Mouse (Mus musculus) A20 (cell line): ENCODE data around the gene 4933415F23Rik.
"Not testable (repeated sequence)": the region's sequence is repeated elsewhere in the genome, so short reads cannot be mapped to it uniquely, and the experiment has no call there.

Experiments used
- DNase-seq: peaks from one replicate; pipeline ENCODE4 v3.0.0-alpha.2; 2011; ENCODE audit warnings: low read depth, low spot score

The 4933415F23Rik gene

GRCm38 (mm10) chr1:23102021-23102420 lies at the start of gene 4933415F23Rik:
4933415F23Rik (minus strand) TSS chr1:23102253.
- DNase-seq: no peak

GRCm38 (mm10) chr1:23151722-23152121 lies 49.7 kb upstream of the 4933415F23Rik start:
- DNase-seq: no peak

- DNase-seq: no peak
Observed at GRCm38 (mm10) chr1:23146198-23146873, 44.3 kb upstream of the 4933415F23Rik start.

DNA sequence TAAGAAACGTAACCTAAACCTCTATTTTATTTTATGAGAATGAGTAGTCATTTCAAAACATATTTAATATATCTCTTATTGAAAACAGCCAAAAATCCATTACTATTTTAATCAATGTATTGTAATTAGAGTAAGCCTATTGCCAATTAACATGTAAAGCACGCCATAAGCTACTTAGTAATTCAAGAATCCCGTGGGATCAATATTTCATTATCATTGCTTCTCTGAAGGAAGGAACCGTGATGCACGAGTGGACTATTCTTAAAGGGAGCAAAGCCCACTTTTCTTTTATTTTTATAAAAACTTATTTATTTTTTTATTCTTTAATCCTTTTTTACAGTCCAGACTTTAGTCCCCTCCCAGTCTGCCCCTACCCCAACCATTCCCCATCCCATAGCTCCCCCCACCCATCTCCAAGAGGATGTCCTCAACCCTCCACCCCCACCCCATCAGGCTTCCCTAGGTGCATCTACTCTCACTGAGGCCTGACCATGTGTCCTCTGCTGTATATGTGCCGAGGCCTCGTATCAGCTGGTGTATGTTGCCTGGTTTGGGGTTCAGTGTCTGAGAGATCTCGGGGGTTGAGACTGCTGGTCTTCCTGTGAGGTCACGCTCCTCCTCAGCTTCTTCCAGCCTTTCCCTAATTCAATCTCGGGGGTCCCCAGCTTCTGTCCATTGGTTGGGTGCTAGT lies 39.2 kb upstream of the 4933415F23Rik start:
- no peak for DNase-seq

- not testable (repeated sequence) for DNase-seq
Observed at GRCm38 (mm10) chr1:23140530-23140929, 38.5 kb upstream of the 4933415F23Rik start.

DNA sequence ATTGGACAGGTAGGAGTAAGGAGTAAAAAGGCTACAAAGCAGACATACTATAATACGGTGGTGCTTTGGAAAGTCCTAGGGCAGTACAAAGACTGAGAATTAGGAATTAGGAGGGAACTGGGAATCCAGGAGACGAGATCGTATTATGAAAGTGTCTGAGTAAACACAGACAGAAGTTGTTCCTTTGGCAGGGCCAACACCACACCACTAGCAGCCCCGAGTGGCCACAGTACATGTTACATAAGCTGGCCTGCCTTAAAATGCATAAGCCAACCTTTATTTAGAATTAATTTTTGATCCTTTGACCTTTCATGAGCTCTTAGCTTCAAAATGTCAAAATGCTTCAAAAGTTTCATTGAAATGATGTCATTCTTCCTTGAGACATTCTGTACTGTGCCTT lies 18.8 kb upstream of the 4933415F23Rik start:
- no peak for DNase-seq

DNA sequence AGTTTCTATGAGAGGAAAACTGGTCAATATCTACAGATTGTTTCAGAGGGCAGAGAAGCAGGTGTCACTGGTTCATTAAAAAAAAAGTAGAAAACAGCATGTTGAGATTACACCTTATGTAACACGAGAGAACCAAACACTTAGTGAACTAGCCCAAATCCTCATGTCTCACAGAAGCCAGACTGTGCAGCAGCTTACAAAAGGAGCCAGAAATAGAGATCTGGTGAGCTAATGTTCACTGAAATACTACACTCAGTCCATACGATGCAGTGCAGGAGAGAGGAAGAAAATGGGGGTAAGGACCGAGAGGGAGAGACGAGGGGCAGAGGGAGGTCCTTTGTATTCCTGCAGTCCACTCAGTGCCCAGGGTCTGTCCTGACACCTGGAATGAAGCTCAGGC lies 17.4 kb upstream of the 4933415F23Rik start:
- no peak for DNase-seq

DNA sequence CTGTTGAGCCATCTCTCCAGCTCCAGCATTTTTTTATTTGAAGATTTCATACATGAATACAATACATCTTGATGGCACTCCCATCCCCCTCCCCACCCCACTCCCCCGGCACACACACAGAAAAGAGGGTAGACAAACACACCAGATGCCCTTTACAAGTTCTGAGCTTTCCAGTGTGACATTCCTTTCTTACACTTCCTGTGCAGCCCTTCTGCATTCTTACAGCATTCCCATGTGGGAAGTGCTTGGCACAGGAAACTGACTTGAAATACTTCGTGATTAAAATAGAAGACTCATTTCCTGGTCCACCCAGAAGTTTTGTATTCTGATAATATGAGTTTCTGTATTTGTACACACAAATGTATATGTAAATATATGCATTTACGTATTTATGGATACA lies 15.4 kb upstream of the 4933415F23Rik start:
- DNase-seq: no peak

GRCm38 (mm10) chr1:23109191-23109590 lies 7.1 kb upstream of the 4933415F23Rik start:
- DNase-seq: no peak

GRCm38 (mm10) chr1:23102881-23103280 lies 828 bp upstream of the 4933415F23Rik start:
- DNase-seq: no peak

GRCm38 (mm10) chr1:23099791-23100190 lies 2.3 kb downstream of the 4933415F23Rik start:
- DNase-seq: no peak

- no peak for DNase-seq
Observed at GRCm38 (mm10) chr1:23098451-23098850, 3.6 kb downstream of the 4933415F23Rik start.

DNA sequence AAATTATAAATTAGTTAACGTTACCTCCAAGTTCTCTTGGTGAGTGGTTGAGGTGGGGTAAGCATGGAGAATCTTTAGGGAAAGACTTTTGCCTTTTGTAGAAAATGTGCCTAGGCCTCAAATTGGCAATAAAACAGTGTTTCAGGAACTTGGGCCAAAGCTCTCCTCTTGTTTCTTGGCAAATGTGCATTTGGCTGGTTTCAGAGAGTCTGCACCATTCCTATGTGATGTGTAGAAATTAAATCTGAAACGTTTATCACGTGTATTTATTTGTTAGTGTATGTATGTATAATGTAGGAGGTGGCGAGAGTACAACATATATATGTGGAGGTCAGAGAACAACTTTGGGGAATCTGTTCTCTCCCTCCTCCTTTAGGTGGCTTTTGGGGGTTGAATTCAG lies 4.1 kb downstream of the 4933415F23Rik start:
- no peak for DNase-seq

- no peak for DNase-seq
Observed at GRCm38 (mm10) chr1:23067715-23068114, 34.3 kb downstream of the 4933415F23Rik start.

- no peak for DNase-seq
Observed at GRCm38 (mm10) chr1:23064717-23065475, 37.2 kb downstream of the 4933415F23Rik start.

DNA sequence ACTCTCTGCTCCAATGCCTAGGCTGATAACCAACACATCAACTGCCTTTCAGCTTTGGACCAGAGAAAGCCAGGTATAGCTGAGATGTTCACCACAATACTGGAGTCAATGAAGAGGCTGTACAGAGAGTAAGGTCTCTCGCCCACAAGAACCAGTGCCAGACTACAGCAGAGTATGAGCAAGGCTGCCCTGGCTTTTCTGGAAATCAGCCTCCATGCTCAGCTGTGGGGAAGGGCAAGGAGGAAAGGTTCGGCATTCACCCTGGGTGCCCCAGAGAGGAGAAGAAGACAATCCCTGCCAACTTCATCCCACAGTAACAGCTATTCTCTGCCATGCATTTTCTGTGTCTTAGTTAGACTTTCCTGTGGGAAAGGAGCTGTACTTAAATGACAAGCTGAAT lies 38.1 kb downstream of the 4933415F23Rik start:
- DNase-seq: no peak

DNA sequence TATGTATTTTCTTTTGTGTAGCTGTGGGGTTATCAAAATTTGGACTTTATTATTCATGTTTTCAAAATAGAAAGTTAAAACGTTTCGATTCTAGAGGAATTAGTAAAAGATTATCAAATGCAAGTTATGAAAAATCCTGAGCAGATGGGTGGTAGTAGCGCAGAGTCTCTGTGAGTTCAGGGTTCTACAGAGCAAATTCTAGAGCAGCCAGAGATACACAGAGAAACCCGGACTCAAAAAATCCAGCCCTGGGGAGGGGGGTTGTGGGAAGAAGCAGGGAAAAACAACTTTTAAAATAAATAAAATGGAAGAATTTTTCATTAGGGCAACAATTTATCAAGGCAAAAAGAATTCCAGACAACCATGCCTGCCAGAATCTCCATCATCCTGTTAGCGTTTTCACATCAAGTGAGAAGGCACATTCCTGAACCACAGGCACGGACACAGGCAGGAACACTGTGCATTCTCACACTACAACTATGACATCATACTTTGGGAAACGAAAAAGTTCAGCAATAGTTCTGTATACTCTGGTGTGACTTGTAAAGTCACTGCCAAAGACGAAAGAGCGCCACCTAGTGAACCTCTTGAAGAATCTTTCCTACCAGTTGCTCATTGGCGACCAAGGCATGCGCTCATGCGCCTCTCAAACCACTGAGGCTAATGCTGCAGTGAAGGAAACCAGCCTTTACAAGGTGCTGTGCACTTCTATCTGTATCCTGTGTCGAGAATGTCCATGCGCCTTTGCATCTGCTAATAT lies 40.3 kb downstream of the 4933415F23Rik start:
- peak; percentile 11 for DNase-seq

GRCm38 (mm10) chr1:23060056-23060455 lies 42.0 kb downstream of the 4933415F23Rik start:
- no peak for DNase-seq
